Mouse (Mus musculus) myocyte (in vitro differentiated cells): Measurements from ENCODE around the gene Xrcc4.

Experiments used
- CEBPB ChIP-seq: IDR thresholded peaks from 2 replicates; pipeline ENCODE4 v1.6.1; 2011; ENCODE audit warnings: mild to moderate bottlenecking, moderate library complexity; ENCODE audit not compliant: poor library complexity, insufficient read depth, severe bottlenecking
- E2F4 ChIP-seq: IDR thresholded peaks from one replicate; pipeline ENCODE4 v1.6.1; 2011; ENCODE audit warnings: mild to moderate bottlenecking, control low read depth, moderate library complexity; ENCODE audit not compliant: insufficient read depth
- MAX ChIP-seq: IDR thresholded peaks from one replicate; pipeline ENCODE4 v1.6.1; 2011; ENCODE audit warnings: low read depth, mild to moderate bottlenecking, control low read depth
- MYOD1 ChIP-seq, 3 experiments: IDR thresholded peaks; one replicate each; pipeline ENCODE4 v1.6.1; 2011; ENCODE audit warnings: control low read depth in 2 of 3, low read depth in 2 of 3, mild to moderate bottlenecking in 2 of 3, moderate library complexity in 1 of 3; ENCODE audit not compliant: insufficient read length in 2 of 3, control insufficient read depth in 1 of 3
- MYOG ChIP-seq, 3 experiments: IDR thresholded peaks; one replicate each; pipeline ENCODE4 v1.6.1; 2011; ENCODE audit warnings: control low read depth in 2 of 3, low read depth in 2 of 3, mild to moderate bottlenecking in 2 of 3; ENCODE audit not compliant: insufficient read length in 2 of 3, control insufficient read depth in 1 of 3, insufficient read depth in 1 of 3
- POLR2A ChIP-seq: IDR thresholded peaks from one replicate; pipeline ENCODE4 v1.6.1; 2011; ENCODE audit warnings: low read depth, mild to moderate bottlenecking, control low read depth, moderate library complexity; ENCODE audit not compliant: insufficient read length
- POLR2AphosphoS2 ChIP-seq: IDR thresholded peaks from one replicate; pipeline ENCODE4 v1.6.1; 2011; ENCODE audit warnings: low read depth, control low read depth; ENCODE audit not compliant: insufficient read length
- REST ChIP-seq: IDR thresholded peaks from one replicate; pipeline ENCODE4 v1.6.1; 2011; ENCODE audit warnings: mild to moderate bottlenecking, control low read depth, moderate library complexity; ENCODE audit not compliant: insufficient read depth, insufficient read length
- TCF12 ChIP-seq: IDR thresholded peaks from one replicate; pipeline ENCODE4 v1.6.1; 2011; ENCODE audit warnings: mild to moderate bottlenecking, control low read depth; ENCODE audit not compliant: poor library complexity, insufficient read depth, severe bottlenecking
- TCF3 ChIP-seq: IDR thresholded peaks from one replicate; pipeline ENCODE4 v1.6.1; 2011; ENCODE audit warnings: low read depth, control low read depth; ENCODE audit not compliant: insufficient read length
- USF1 ChIP-seq: IDR thresholded peaks from one replicate; pipeline ENCODE4 v1.6.1; 2011; ENCODE audit warnings: low read depth, mild to moderate bottlenecking, control low read depth, moderate library complexity

DNA sequence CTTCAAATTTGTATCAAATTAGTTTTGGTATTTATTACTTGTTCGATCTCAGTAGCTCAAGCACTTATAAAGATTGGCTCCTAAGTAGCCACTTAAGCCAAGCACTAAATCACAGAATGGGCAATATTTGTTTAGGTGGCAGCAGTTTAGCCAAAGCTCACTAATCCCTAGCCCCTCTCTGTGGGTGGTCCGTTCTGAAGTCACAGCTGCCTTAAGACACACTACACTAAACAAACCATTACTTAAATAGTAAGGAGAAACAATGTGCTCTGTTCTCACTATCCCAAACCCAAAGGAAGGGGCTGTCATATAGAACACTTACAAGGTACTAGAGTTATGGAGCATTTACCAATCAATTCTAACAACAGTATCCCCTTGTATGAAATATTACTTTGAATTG is 49.8 kb downstream of the Xrcc4 start:
- TF ChIP-seq MYOD1 (IDR thresholded peaks at IDR 0.05; ENCODE audit: control insufficient read depth in 1 of 3, insufficient read length in 2 of 3, low read depth in 2 of 3) (no peak), E2F4 (no peak), MAX (no peak), POLR2A (no peak), USF1 (no peak), TCF12 (no peak), CEBPB (no peak), MYOG (IDR thresholded peaks at IDR 0.05; ENCODE audit: control insufficient read depth in 1 of 3, insufficient read depth in 1 of 3, insufficient read length in 2 of 3, low read depth in 2 of 3) (no peak), POLR2AphosphoS2 (no peak), TCF3 (no peak), REST (no peak)
